Mouse (Mus musculus) E14TG2a.4 (cell line): ENCODE results near the gene Anapc16.

Experiments
- H3K27me3 ChIP-seq: 2 replicates; pipeline ENCODE4 v1.6.1; 2014; ENCODE audit warnings: low read length, control low read depth; ENCODE audit not compliant: insufficient read depth
- H3K36me3 ChIP-seq: 2 replicates; pipeline ENCODE4 v1.6.1; 2014; ENCODE audit warnings: low read length, control low read depth; ENCODE audit not compliant: insufficient read depth
- H3K4me1 ChIP-seq: replicated peaks from 2 replicates; pipeline ENCODE4 v1.6.1; 2014; ENCODE audit warnings: low read depth, low read length, control low read depth
- H3K4me3 ChIP-seq: replicated peaks from 2 replicates; pipeline ENCODE4 v1.5.1; 2014; ENCODE audit warnings: mild to moderate bottlenecking, low read length
- H3K9me3 ChIP-seq: 2 replicates; pipeline ENCODE4 v1.6.1; 2014; ENCODE audit warnings: low read length, control low read depth
- CTCF ChIP-seq: conservative IDR thresholded peaks from 2 replicates; pipeline ENCODE4 v1.5.1; 2014; ENCODE audit warnings: low read length
- NANOG ChIP-seq: IDR thresholded peaks from 2 replicates; pipeline ENCODE4 v1.6.1; 2014; ENCODE audit warnings: borderline replicate concordance, low read length, mixed read lengths
- POU5F1 ChIP-seq: IDR thresholded peaks from 2 replicates; pipeline ENCODE4 v1.6.1; 2014; ENCODE audit warnings: low read length, borderline replicate concordance

Gene Anapc16

GRCm38 (mm10) chr10:59945416-59945815 is 57.5 kb downstream of the Anapc16 start:
- TF ChIP-seq POU5F1: no peak
- TF ChIP-seq NANOG: no peak
- TF ChIP-seq CTCF: no peak
- H3K27me3 ChIP-seq: peaks cover 70% of the 10 kb centered on the region
- no peaks in the 10 kb centered on the region for H3K9me3 ChIP-seq
- no peak overlapping the region for H3K4me3 ChIP-seq
- H3K36me3 ChIP-seq: peaks cover 16% of the 10 kb centered on the region
- peaks cover 61% of the 10 kb centered on the region for H3K4me1 ChIP-seq

GRCm38 (mm10) chr10:59943421-59943989 is 59.4 kb downstream of the Anapc16 start:
- Histone ChIP-seq H3K9me3 (no peaks in the 10 kb centered on the region), H3K4me3 (peak overlapping the region; percentile 63), H3K36me3 (no peaks in the 10 kb centered on the region), H3K4me1 (peaks cover 47% of the 10 kb centered on the region), H3K27me3 (peaks cover 56% of the 10 kb centered on the region)
- TF ChIP-seq POU5F1 (no peak), CTCF (no peak), NANOG (no peak)

- TF ChIP-seq POU5F1 (no peak), CTCF (no peak), NANOG (no peak)
- Histone ChIP-seq H3K27me3 (peaks cover 51% of the 10 kb centered on the region), H3K36me3 (no peaks in the 10 kb centered on the region), H3K9me3 (no peaks in the 10 kb centered on the region), H3K4me3 (peak overlapping the region; percentile 63), H3K4me1 (peaks cover 41% of the 10 kb centered on the region)
Measured at GRCm38 (mm10) chr10:59942847-59943420, 60.0 kb downstream of the Anapc16 start.

GRCm38 (mm10) chr10:59942281-59942846 is 60.6 kb downstream of the Anapc16 start:
- Histone ChIP-seq H3K36me3 (no peaks in the 10 kb centered on the region), H3K4me3 (peak overlapping the region; percentile 63)

GRCm38 (mm10) chr10:59939081-59939480 is 63.9 kb downstream of the Anapc16 start:
- Histone ChIP-seq H3K36me3 (no peaks in the 10 kb centered on the region), H3K4me1 (peaks cover 50% of the 10 kb centered on the region), H3K9me3 (no peaks in the 10 kb centered on the region), H3K4me3 (no peak overlapping the region), H3K27me3 (peaks cover 32% of the 10 kb centered on the region)
- no peak for TF ChIP-seq POU5F1
- TF ChIP-seq NANOG: no peak
- TF ChIP-seq CTCF: no peak

More at GRCm38 (mm10) chr10:59942281-59942846, 60.6 kb downstream of the Anapc16 start:
- TF ChIP-seq CTCF (no peak), NANOG (no peak), POU5F1 (no peak)
- peaks cover 45% of the 10 kb centered on the region for H3K27me3 ChIP-seq
- no peaks in the 10 kb centered on the region for H3K9me3 ChIP-seq
- H3K4me1 ChIP-seq: peaks cover 36% of the 10 kb centered on the region

GRCm38 (mm10) chr10:59938662-59939061 is 64.3 kb downstream of the Anapc16 start:
- Histone ChIP-seq H3K27me3 (peaks cover 29% of the 10 kb centered on the region), H3K36me3 (no peaks in the 10 kb centered on the region), H3K4me1 (peaks cover 49% of the 10 kb centered on the region), H3K9me3 (no peaks in the 10 kb centered on the region), H3K4me3 (no peak overlapping the region)
- TF ChIP-seq POU5F1 (no peak), NANOG (no peak), CTCF (no peak)
